Mouse (Mus musculus) neural tube, embryonic 13.5 days (tissue): Measurements from ENCODE around the gene Pjvk. TPM values are rescaled to one million over a fixed set of nuclear protein-coding genes. Genes with fewer than 3 reads are reported as not detected.

ENCODE experiments used
- ATAC-seq: fragments of 200-750 bp; cut with Nextera tagmentation; 2 replicates; pipeline ENCODE4 v1.8.0; 2017; ENCODE audit warnings: low read depth, mild to moderate bottlenecking, moderate TSS enrichment, moderate library complexity
- H3K27ac ChIP-seq: fragments of 300-500 bp; sonication (generic); replicated peaks from 2 replicates; pipeline ENCODE4 v1.5.1; 2015; ENCODE audit warnings: moderate library complexity, mild to moderate bottlenecking, inconsistent platforms
- H3K27me3 ChIP-seq: fragments of 300-500 bp; sonication (generic); 2 replicates; pipeline ENCODE4 v1.6.1; 2015; ENCODE audit warnings: mild to moderate bottlenecking, inconsistent platforms
- H3K36me3 ChIP-seq: fragments of 300-500 bp; sonication (generic); 2 replicates; pipeline ENCODE4 v1.6.1; 2015; ENCODE audit warnings: mild to moderate bottlenecking, inconsistent platforms
- H3K4me1 ChIP-seq: fragments of 300-500 bp; sonication (generic); replicated peaks from 2 replicates; pipeline ENCODE4 v1.6.1; 2015; ENCODE audit warnings: inconsistent platforms
- H3K4me2 ChIP-seq: fragments of 300-500 bp; sonication (generic); 2 replicates; pipeline ENCODE4 v1.6.1; 2015; ENCODE audit warnings: inconsistent platforms, mild to moderate bottlenecking, moderate library complexity
- H3K4me3 ChIP-seq: fragments of 300-500 bp; sonication (generic); 2 replicates; pipeline ENCODE4 v1.5.1; 2015; ENCODE audit warnings: mild to moderate bottlenecking, inconsistent platforms
- H3K9ac ChIP-seq: fragments of 300-500 bp; sonication (generic); 2 replicates; pipeline ENCODE4 v1.6.1; 2015; ENCODE audit warnings: moderate library complexity, mild to moderate bottlenecking, inconsistent platforms
- H3K9me3 ChIP-seq: fragments of 300-500 bp; sonication (generic); 2 replicates; pipeline ENCODE4 v1.6.1; 2016; ENCODE audit warnings: inconsistent platforms
- WGBS: fragments of 180-500 bp; shearing (Covaris S2); methylation state at CpG from one replicate; pipeline ENCODE4 v1.1.7; 2015; 5-methylcytosine and 5-hydroxymethylcytosine counted together
- polyA plus RNA-seq: library from polyadenylated mRNA; unstranded; fragments of >200 nt; fragmentation: Nextera tagmentation; extraction: Ambion mirVana; gene quantifications from 2 replicates; pipeline ENCODE4 v1.2.1, GENCODE M21; 2015

The Pjvk gene
- polyA plus RNA-seq, 1 experiment from 2014 or later = 0.42 TPM

GRCm38 (mm10) chr2:76672134-76672745 lies 24.0 kb downstream of the Pjvk start:
- H3K4me3 ChIP-seq = peak overlapping the region; percentile 48
- peak overlapping the region; percentile 81 for H3K27ac ChIP-seq
- ATAC-seq = no peak
- no peaks in the 10 kb centered on the region for H3K9me3 ChIP-seq
- whole genome bisulfite sequencing = 43% methylated on average over 9 of the region's 9 CpGs
- H3K36me3 ChIP-seq = no peaks in the 10 kb centered on the region
- peak overlapping the region; percentile 76 for H3K4me2 ChIP-seq
- no peaks in the 10 kb centered on the region for H3K27me3 ChIP-seq
- peak overlapping the region; percentile 76 for H3K9ac ChIP-seq
- peaks cover 45% of the 10 kb centered on the region for H3K4me1 ChIP-seq

GRCm38 (mm10) chr2:76672966-76673392 lies 24.7 kb downstream of the Pjvk start, which contains the start of gene Fkbp7:
Fkbp7 (minus strand) TSS chr2:76673116.
- peak within 1 kb of the TSS; percentile 76 for H3K4me2 ChIP-seq
- no peaks in the 10 kb centered on the region for H3K9me3 ChIP-seq
- peak within 1 kb of the TSS; percentile 81 for H3K27ac ChIP-seq
- peak within 1 kb of the TSS; percentile 76 for H3K9ac ChIP-seq
- ATAC-seq = peak; percentile 94
- peak within 1 kb of the TSS; percentile 48 for H3K4me3 ChIP-seq
- H3K36me3 ChIP-seq = no peaks in the 10 kb centered on the region
- H3K4me1 ChIP-seq = peaks cover 52% of the 10 kb centered on the region
- 0% methylated on average over 17 of the region's 17 CpGs for WGBS
- no peaks in the 10 kb centered on the region for H3K27me3 ChIP-seq

GRCm38 (mm10) chr2:76673472-76674081 lies 25.3 kb downstream of the Pjvk start:
- H3K4me1 ChIP-seq = peaks cover 55% of the 10 kb centered on the region
- peak overlapping the region; percentile 76 for H3K4me2 ChIP-seq
- H3K27ac ChIP-seq = peak overlapping the region; percentile 81
- peaks cover 4% of the 10 kb centered on the region; the same call in 1 of the 2 replicates for H3K36me3 ChIP-seq
- 33% methylated on average over 7 of the region's 7 CpGs for WGBS
- no peak for ATAC-seq
- peak overlapping the region; percentile 48 for H3K4me3 ChIP-seq
- peak overlapping the region; percentile 76 for H3K9ac ChIP-seq
- no peaks in the 10 kb centered on the region for H3K9me3 ChIP-seq
- H3K27me3 ChIP-seq = no peaks in the 10 kb centered on the region

GRCm38 (mm10) chr2:76674725-76675427 lies 26.6 kb downstream of the Pjvk start, which contains the start of gene Plekha3:
Plekha3 (plus strand) TSS chr2:76675281.
- ATAC-seq = peak; percentile 68

GRCm38 (mm10) chr2:76675451-76675850 lies 27.2 kb downstream of the Pjvk start:
- peak; percentile 66 for ATAC-seq
- no peaks in the 10 kb centered on the region for H3K9me3 ChIP-seq
- H3K4me3 ChIP-seq = peak overlapping the region; percentile 93
- peaks cover 8% of the 10 kb centered on the region; the same call in 1 of the 2 replicates for H3K36me3 ChIP-seq
- peak overlapping the region; percentile 89 for H3K9ac ChIP-seq
- H3K27ac ChIP-seq = peak overlapping the region; percentile 90
- H3K4me1 ChIP-seq = peaks cover 55% of the 10 kb centered on the region
- WGBS = under 1% methylated on average over 31 of the region's 44 CpGs
- no peaks in the 10 kb centered on the region for H3K27me3 ChIP-seq
- peak overlapping the region; percentile 76 for H3K4me2 ChIP-seq

More at GRCm38 (mm10) chr2:76674725-76675427, 26.6 kb downstream of the Pjvk start, which contains the start of gene Plekha3:
- H3K9ac ChIP-seq = peak within 1 kb of the TSS; percentile 89
- peaks cover 7% of the 10 kb centered on the region; the same call in 1 of the 2 replicates for H3K36me3 ChIP-seq
- peak within 1 kb of the TSS; percentile 76 for H3K4me2 ChIP-seq
- H3K27ac ChIP-seq = peak within 1 kb of the TSS; percentile 90
- H3K4me3 ChIP-seq = peak within 1 kb of the TSS; percentile 93
- WGBS = 4% methylated on average over 50 of the region's 52 CpGs
- H3K27me3 ChIP-seq = no peaks in the 10 kb centered on the region
- no peaks in the 10 kb centered on the region for H3K9me3 ChIP-seq
- H3K4me1 ChIP-seq = peaks cover 55% of the 10 kb centered on the region

- peaks cover 9% of the 10 kb centered on the region; the same call in 1 of the 2 replicates for H3K36me3 ChIP-seq
- WGBS = 9% methylated on average over 4 of the region's 4 CpGs
- no peaks in the 10 kb centered on the region for H3K27me3 ChIP-seq
- no peak overlapping the region for H3K27ac ChIP-seq
- H3K9me3 ChIP-seq = no peaks in the 10 kb centered on the region
- H3K4me3 ChIP-seq = peak overlapping the region; percentile 93
- H3K4me2 ChIP-seq = peak overlapping the region; percentile 76
- ATAC-seq = no peak
- peaks cover 55% of the 10 kb centered on the region for H3K4me1 ChIP-seq
- H3K9ac ChIP-seq = peak overlapping the region; percentile 89
These were observed 27.7 kb downstream of the Pjvk start for GRCm38 (mm10) chr2:76675949-76676348.

GRCm38 (mm10) chr2:76676401-76677226 lies 28.3 kb downstream of the Pjvk start:
- no peak overlapping the region for H3K27ac ChIP-seq
- peaks cover 49% of the 10 kb centered on the region for H3K4me1 ChIP-seq
- WGBS = 35% methylated on average over 13 of the region's 13 CpGs
- H3K4me2 ChIP-seq = peak overlapping the region; percentile 76
- peak overlapping the region; percentile 93 for H3K4me3 ChIP-seq
- no peak for ATAC-seq
- no peaks in the 10 kb centered on the region for H3K9me3 ChIP-seq
- peaks cover 12% of the 10 kb centered on the region for H3K36me3 ChIP-seq
- H3K9ac ChIP-seq = peak overlapping the region; percentile 89
- no peaks in the 10 kb centered on the region for H3K27me3 ChIP-seq

- peaks cover 65% of the 10 kb centered on the region for H3K36me3 ChIP-seq
- no peak overlapping the region for H3K4me2 ChIP-seq
- no peak overlapping the region for H3K4me3 ChIP-seq
- H3K27ac ChIP-seq = no peak overlapping the region
- 84% methylated on average over 8 of the region's 8 CpGs for WGBS
- no peaks in the 10 kb centered on the region for H3K9me3 ChIP-seq
- H3K9ac ChIP-seq = no peak overlapping the region
- H3K27me3 ChIP-seq = no peaks in the 10 kb centered on the region
- peaks cover 10% of the 10 kb centered on the region for H3K4me1 ChIP-seq
- ATAC-seq = no peak
These were observed 34.0 kb downstream of the Pjvk start for GRCm38 (mm10) chr2:76682301-76682700.

- H3K4me3 ChIP-seq = no peak overlapping the region
- no peak for ATAC-seq
- H3K9me3 ChIP-seq = no peaks in the 10 kb centered on the region
- no peak overlapping the region for H3K4me2 ChIP-seq
- no peak overlapping the region for H3K27ac ChIP-seq
- H3K4me1 ChIP-seq = no peaks in the 10 kb centered on the region
- H3K9ac ChIP-seq = no peak overlapping the region
- WGBS = 95% methylated on average over 3 of the region's 3 CpGs
- H3K36me3 ChIP-seq = peaks cover 86% of the 10 kb centered on the region
- no peaks in the 10 kb centered on the region for H3K27me3 ChIP-seq
These were observed 38.7 kb downstream of the Pjvk start for GRCm38 (mm10) chr2:76686986-76687385.

GRCm38 (mm10) chr2:76687608-76688007 lies 39.3 kb downstream of the Pjvk start:
- Histone ChIP-seq H3K9ac (no peak overlapping the region), H3K9me3 (no peaks in the 10 kb centered on the region), H3K27me3 (no peaks in the 10 kb centered on the region), H3K27ac (no peak overlapping the region), H3K4me1 (no peaks in the 10 kb centered on the region), H3K4me2 (no peak overlapping the region), H3K4me3 (no peak overlapping the region), H3K36me3 (peaks cover 86% of the 10 kb centered on the region)
- ATAC-seq = no peak
- WGBS = 64% methylated on average over 3 of the region's 3 CpGs

- no peak overlapping the region for H3K4me2 ChIP-seq
- H3K9me3 ChIP-seq = no peaks in the 10 kb centered on the region
- no peak overlapping the region for H3K9ac ChIP-seq
- no peaks in the 10 kb centered on the region for H3K27me3 ChIP-seq
- ATAC-seq = no peak
- peaks cover 86% of the 10 kb centered on the region for H3K36me3 ChIP-seq
- 48% methylated on average over 7 of the region's 7 CpGs for WGBS
- H3K4me1 ChIP-seq = no peaks in the 10 kb centered on the region
- no peak overlapping the region for H3K27ac ChIP-seq
- H3K4me3 ChIP-seq = no peak overlapping the region
These were observed 39.9 kb downstream of the Pjvk start for GRCm38 (mm10) chr2:76688162-76688561.
